Mouse (Mus musculus) ES-Bruce4 (cell line): ENCODE results near the gene Mpig6b. TPM values are rescaled to one million over a fixed set of nuclear protein-coding genes. Genes with fewer than 3 reads are reported as not detected.

ENCODE experiments used
- H3K27ac ChIP-seq: 2 replicates; pipeline ENCODE4 v1.5.1; 2012; ENCODE audit warnings: low read length, inconsistent platforms; ENCODE audit not compliant: insufficient read depth
- H3K27me3 ChIP-seq: 2 replicates; pipeline ENCODE4 v1.6.1; 2012; ENCODE audit warnings: mild to moderate bottlenecking, low read length, inconsistent platforms; ENCODE audit not compliant: control insufficient read depth, poor library complexity, insufficient read depth, severe bottlenecking
- H3K36me3 ChIP-seq: 2 replicates; pipeline ENCODE4 v1.6.1; 2012; ENCODE audit warnings: inconsistent platforms, mild to moderate bottlenecking, low read length, moderate library complexity; ENCODE audit not compliant: control insufficient read depth, poor library complexity, insufficient read depth, severe bottlenecking
- H3K4me1 ChIP-seq: one replicate; pipeline ENCODE4 v1.8.1; 2011; ENCODE audit warnings: low read length; ENCODE audit not compliant: control insufficient read depth, insufficient read depth
- H3K4me3 ChIP-seq: 2 replicates; pipeline ENCODE4 v1.5.1; 2011; ENCODE audit warnings: low read depth, mild to moderate bottlenecking, low read length
- H3K9ac ChIP-seq: 2 replicates; pipeline ENCODE4 v1.6.1; 2012; ENCODE audit warnings: low read depth, mild to moderate bottlenecking, inconsistent platforms; ENCODE audit not compliant: poor library complexity, severe bottlenecking
- H3K9me3 ChIP-seq: replicated peaks from 2 replicates; pipeline ENCODE4 v1.6.1; 2012; ENCODE audit warnings: mild to moderate bottlenecking, low read length, inconsistent platforms; ENCODE audit not compliant: control insufficient read depth, poor library complexity, insufficient read depth, severe bottlenecking
- CTCF ChIP-seq: IDR thresholded peaks from one replicate; pipeline ENCODE4 v1.8.1; 2011; ENCODE audit warnings: low read depth, low read length
- EP300 ChIP-seq: IDR thresholded peaks from 2 replicates; pipeline ENCODE4 v1.6.1; 2011; ENCODE audit warnings: low read depth, low read length; ENCODE audit not compliant: insufficient read depth
- POLR2A ChIP-seq: IDR thresholded peaks from one replicate; pipeline ENCODE4 v1.8.1; 2011; ENCODE audit warnings: low read length; ENCODE audit not compliant: insufficient read depth
- polyA plus RNA-seq: library from polyadenylated mRNA; stranded (reverse); fragments of >200 nt; gene quantifications from 2 replicates; pipeline ENCODE4 v1.2.4, GENCODE M21; 2011; ENCODE audit warnings: low read depth; ENCODE audit not compliant: missing spikeins, insufficient read depth, insufficient read length

The Mpig6b gene
- polyA plus RNA-seq, 1 experiment: 3.3 TPM

DNA sequence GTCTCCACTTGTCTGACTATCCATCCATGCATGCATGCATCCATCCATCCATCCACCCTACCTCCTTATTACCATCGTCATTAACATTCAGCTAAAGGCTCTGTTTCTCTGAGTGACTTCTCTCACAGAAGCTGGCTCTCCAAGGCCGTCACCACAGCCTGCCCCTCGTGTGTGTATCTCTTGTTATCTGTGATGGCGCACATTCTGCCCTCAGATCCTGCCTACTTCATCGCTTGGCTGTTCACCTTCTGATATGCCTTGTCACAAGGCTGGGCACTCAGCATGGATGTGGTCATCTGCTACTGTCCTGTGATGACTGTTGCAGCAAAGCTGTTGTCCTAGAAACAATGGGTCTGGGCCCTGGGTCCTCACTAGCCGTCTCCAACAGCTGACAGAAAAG, 38.8 kb upstream of the Mpig6b start:
- no peak overlapping the region for H3K27ac ChIP-seq
- TF ChIP-seq POLR2A (no peak), CTCF (no peak), EP300 (no peak)
- H3K9me3 ChIP-seq: no peaks in the 10 kb centered on the region
- no peak overlapping the region for H3K9ac ChIP-seq
- no peaks in the 10 kb centered on the region for H3K27me3 ChIP-seq
- no peaks in the 10 kb centered on the region for H3K36me3 ChIP-seq
- H3K4me1 ChIP-seq: no peaks in the 10 kb centered on the region
- no peak overlapping the region for H3K4me3 ChIP-seq

DNA sequence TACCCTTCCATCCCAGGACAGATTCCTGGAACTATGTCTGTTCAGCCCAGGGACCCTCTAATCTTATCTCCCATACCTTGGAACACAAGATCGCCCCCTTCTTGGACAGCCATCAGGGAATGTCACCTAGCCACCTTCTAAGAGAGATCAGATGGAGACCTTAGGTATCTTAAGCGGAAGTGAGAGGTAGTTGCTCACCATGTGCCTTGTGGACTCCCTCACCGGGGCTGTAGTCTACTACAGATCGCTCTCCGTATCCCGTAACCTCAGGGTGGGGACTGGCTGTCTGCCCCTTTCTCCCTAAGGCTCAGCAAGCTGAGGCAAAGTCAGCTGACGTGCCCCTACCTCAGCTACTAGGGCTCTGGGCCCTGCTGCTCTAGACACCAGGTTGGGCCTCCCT, 38.1 kb upstream of the Mpig6b start:
- Histone ChIP-seq H3K27ac (no peak overlapping the region), H3K4me3 (no peak overlapping the region), H3K27me3 (no peaks in the 10 kb centered on the region), H3K4me1 (no peaks in the 10 kb centered on the region), H3K9ac (no peak overlapping the region), H3K9me3 (no peaks in the 10 kb centered on the region), H3K36me3 (no peaks in the 10 kb centered on the region)
- no peak for TF ChIP-seq POLR2A
- TF ChIP-seq EP300: no peak
- no peak for TF ChIP-seq CTCF

DNA sequence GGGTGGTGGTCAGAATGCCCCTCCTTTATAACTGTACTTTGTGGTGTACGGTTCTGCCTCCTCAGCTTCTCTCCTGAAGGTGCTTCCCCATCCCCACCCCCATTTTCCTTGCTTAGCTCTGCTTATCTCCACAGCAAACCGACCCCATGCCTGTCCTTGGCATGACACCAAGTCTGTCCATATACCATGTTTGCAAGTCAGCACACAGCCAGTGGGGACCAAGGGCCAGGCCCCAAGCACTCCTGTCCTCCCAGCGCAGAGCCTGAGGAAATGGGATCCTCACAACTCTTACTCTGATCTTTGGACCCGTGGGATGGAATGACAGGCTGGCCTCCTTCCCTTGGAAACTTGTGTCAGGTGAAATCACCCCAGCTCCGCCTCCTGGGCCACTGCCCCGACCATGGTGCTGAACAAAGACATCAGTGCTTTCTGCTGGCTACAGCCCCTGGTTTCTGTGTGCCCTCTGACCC, 37.3 kb upstream of the Mpig6b start:
- TF ChIP-seq POLR2A: no peak
- no peak for TF ChIP-seq EP300
- TF ChIP-seq CTCF: no peak
- Histone ChIP-seq H3K4me1 (no peaks in the 10 kb centered on the region), H3K27ac (no peak overlapping the region), H3K4me3 (no peak overlapping the region), H3K27me3 (no peaks in the 10 kb centered on the region), H3K9ac (no peak overlapping the region), H3K36me3 (no peaks in the 10 kb centered on the region), H3K9me3 (no peaks in the 10 kb centered on the region)

DNA sequence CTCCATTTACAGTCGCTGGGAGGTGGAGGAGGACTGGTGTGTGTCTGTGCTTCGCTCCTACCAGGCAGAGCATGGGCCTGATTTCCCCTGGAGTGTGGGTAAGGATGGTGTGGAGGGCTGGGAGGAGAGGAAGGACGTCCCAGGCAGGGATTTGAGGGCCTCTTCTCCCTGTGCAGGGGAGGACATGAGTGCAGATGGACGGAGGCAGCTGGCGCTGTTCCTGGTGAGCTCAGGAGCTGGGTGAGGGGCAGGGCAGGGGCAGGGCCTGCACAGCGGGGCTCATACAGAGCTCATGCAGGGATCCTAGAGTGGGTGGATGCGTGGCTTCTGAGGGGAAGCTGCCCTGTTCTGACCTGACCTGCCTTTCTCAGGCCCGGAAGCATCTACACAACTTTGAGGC, 36.3 kb upstream of the Mpig6b start:
- Histone ChIP-seq H3K27ac (no peak overlapping the region), H3K4me1 (no peaks in the 10 kb centered on the region), H3K36me3 (no peaks in the 10 kb centered on the region), H3K9ac (no peak overlapping the region), H3K27me3 (no peaks in the 10 kb centered on the region), H3K4me3 (no peak overlapping the region), H3K9me3 (no peaks in the 10 kb centered on the region)
- TF ChIP-seq POLR2A (no peak), CTCF (no peak), EP300 (no peak)

DNA sequence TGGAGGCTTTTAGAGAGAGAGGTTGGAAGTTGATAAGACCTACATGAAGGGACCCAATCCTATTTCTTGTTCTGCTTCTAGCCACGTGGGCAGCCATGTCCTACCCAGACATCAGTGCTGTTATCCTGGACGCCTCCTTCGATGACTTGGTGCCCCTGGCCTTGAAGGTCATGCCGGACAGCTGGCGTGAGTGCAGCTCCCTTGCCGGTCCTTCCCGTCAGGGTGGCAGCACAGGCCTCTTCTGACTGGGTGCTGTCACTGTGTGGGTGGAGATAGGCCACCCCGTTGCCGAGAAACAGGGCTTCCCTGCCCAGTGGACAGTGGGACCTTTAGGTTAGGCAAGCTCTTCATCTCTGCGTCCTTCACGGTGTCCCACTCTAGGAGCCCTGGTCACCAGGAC, 35.2 kb upstream of the Mpig6b start:
- Histone ChIP-seq H3K4me1 (no peaks in the 10 kb centered on the region), H3K9me3 (no peaks in the 10 kb centered on the region), H3K9ac (no peak overlapping the region), H3K36me3 (no peaks in the 10 kb centered on the region), H3K4me3 (no peak overlapping the region), H3K27me3 (no peaks in the 10 kb centered on the region), H3K27ac (no peak overlapping the region)
- TF ChIP-seq POLR2A (no peak), CTCF (no peak)

DNA sequence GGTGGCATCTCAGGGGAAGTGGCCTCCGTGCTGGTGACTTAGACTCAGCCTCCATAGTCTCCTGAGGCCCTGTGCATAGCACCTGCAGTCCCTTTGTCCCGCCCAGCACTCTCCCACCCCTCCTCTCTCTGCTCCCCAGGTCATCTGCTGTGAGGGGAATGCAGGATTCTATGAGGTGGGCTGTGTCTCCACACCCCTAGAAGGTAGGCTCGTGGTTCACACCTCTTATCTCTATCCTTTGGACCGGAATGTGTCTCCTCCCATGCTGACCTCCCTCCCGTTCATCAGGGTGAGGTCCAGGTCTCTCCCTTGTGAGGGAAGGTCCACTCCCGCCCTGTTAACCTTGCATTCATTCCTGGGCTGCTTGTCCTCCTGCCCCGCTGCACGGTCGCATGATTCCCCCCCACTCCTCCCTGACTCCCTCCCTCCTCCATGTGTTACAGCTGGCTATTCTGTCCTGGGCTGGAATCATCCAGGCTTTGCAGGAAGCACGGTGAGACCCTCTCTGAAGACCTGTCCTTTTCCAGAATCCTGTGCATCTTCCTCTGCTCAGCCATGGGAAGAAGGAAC, 34.3 kb upstream of the Mpig6b start:
- Histone ChIP-seq H3K36me3 (no peaks in the 10 kb centered on the region), H3K4me3 (no peak overlapping the region), H3K27ac (no peak overlapping the region), H3K27me3 (no peaks in the 10 kb centered on the region), H3K9me3 (no peaks in the 10 kb centered on the region), H3K4me1 (no peaks in the 10 kb centered on the region), H3K9ac (no peak overlapping the region)
- TF ChIP-seq CTCF (no peak), EP300 (no peak), POLR2A (no peak)
